Mouse (Mus musculus) limb, embryonic 10.5 days (tissue): ENCODE data around the gene Cela3b. TPM values are rescaled to one million over a fixed set of nuclear protein-coding genes. Genes with fewer than 3 reads are reported as not detected.

Source experiments
- DNase-seq: peaks from one replicate; pipeline ENCODE4 v3.0.0-alpha.2; 2017; ENCODE audit warnings: low spot score
- H3K27ac ChIP-seq: fragments of 300-500 bp; sonication (generic); 2 replicates; pipeline ENCODE4 v1.5.1; 2016; ENCODE audit warnings: mild to moderate bottlenecking
- H3K27me3 ChIP-seq: fragments of 300-500 bp; sonication (generic); 2 replicates; pipeline ENCODE4 v1.6.1; 2016; ENCODE audit warnings: low read depth, mild to moderate bottlenecking; ENCODE audit not compliant: poor library complexity, severe bottlenecking
- H3K36me3 ChIP-seq: fragments of 300-500 bp; sonication (generic); 2 replicates; pipeline ENCODE4 v1.6.1; 2016; ENCODE audit warnings: mild to moderate bottlenecking, moderate library complexity
- H3K4me1 ChIP-seq: fragments of 300-500 bp; sonication (generic); 2 replicates; pipeline ENCODE4 v1.6.1; 2016
- H3K4me3 ChIP-seq: fragments of 300-500 bp; sonication (generic); 2 replicates; pipeline ENCODE4 v1.5.1; 2016; ENCODE audit warnings: mild to moderate bottlenecking, moderate library complexity
- H3K9me3 ChIP-seq: fragments of 300-500 bp; sonication (generic); replicated peaks from 2 replicates; pipeline ENCODE4 v1.6.1; 2016; ENCODE audit warnings: mild to moderate bottlenecking
- WGBS: fragments of 180-500 bp; shearing (Covaris S2); methylation state at CpG from one replicate; pipeline ENCODE4 v1.1.7; 2016; 5-methylcytosine and 5-hydroxymethylcytosine counted together
- polyA plus RNA-seq: library from polyadenylated mRNA; unstranded; fragments of >200 nt; fragmentation: Nextera tagmentation; extraction: Ambion mirVana; gene quantifications from 2 replicates; pipeline ENCODE4 v1.2.1, GENCODE M21; 2016

Cela3b gene
- polyA plus RNA-seq, 1 experiment from 2014 or later, result not detected

DNA sequence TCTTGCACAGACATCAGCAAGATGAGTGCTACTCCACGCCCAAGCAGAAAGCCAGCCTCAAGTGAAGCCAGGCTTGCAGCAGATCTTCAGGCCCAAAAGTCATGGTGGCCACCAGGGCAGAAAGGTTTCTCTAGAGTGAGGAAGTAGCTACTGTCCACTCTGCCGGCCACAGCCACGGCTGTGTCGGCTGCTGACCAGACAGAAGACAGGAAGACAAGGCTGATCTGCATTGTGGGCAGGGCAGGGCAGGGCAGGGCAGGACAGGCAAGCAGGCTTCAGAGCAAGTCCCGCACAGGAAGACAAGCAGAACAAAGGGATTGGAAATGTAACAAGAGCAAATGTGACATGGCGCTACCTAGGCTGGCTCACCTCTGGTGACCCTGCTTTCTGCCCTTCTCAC, 56.6 kb downstream of the Cela3b start:
- H3K27me3 ChIP-seq, result no peaks in the 10 kb centered on the region
- H3K4me3 ChIP-seq, result no peak overlapping the region
- peaks cover 34% of the 10 kb centered on the region for H3K4me1 ChIP-seq
- no peak overlapping the region for H3K27ac ChIP-seq
- H3K9me3 ChIP-seq, result no peaks in the 10 kb centered on the region
- no peak for DNase-seq
- WGBS, result 46% methylated on average over 6 of the region's 6 CpGs
- H3K36me3 ChIP-seq, result no peaks in the 10 kb centered on the region

DNA sequence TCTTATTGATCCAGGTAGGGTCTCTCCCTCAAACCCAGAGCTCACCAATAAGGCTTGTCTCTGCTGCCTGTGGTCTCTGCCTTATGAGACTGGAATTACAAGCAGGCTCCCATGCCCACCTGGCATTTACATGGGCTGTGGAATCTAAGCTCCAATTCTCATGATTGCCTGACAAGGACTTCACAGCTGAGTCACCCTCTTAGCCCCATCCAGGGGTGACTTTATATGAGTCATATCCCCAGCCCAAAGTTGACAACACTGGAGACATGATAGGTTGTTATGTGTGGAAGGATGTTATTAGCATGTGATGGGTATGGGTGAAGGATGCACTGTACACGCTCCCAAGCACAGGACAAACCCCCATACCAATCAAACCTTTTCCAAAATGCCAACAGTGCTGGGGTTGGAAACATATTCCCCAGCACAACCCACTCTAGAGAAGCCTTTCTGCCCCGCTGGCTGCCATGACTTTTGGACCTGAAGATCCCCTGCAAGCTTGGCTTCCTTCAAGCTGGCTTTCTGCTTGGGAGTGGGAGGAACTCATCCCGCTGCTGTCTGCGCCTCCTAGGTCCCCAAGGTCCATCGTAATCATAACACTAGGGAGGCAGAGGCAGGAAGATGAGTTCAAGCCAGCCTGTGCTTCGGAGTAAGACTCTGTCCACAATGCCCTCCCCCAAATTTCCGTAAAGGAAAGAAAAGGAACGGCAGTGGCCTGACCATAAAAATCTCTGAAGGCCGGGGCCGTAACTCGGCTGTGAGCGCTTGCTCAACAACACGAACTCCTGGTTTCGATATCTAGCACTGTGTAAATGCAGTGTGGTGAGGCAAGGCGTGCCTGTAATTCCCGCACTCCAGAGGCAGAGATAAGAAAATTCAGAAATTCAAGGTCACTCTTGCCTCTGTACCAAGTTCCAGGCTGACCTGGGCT, 58.5 kb downstream of the Cela3b start:
- H3K4me1 ChIP-seq, result peaks cover 47% of the 10 kb centered on the region
- no peaks in the 10 kb centered on the region for H3K36me3 ChIP-seq
- no peaks in the 10 kb centered on the region for H3K27me3 ChIP-seq
- H3K9me3 ChIP-seq, result no peaks in the 10 kb centered on the region
- no peak for DNase-seq
- WGBS, result 83% methylated on average over 16 of the region's 16 CpGs
- no peak overlapping the region for H3K4me3 ChIP-seq
- H3K27ac ChIP-seq, result no peak overlapping the region

Other genes with a start within 250 kb of the Cela3b start
- gene Wnt4, start 153.1 kb downstream of the Cela3b start, polyA plus RNA-seq, result 1.3 and 1.4 TPM in 2 replicates
- 531 and 571 TPM in 2 replicates for gene Cdc42, start 72.8 kb downstream of the Cela3b start, polyA plus RNA-seq
- gene Cela3a, start 20.7 kb downstream of the Cela3b start, polyA plus RNA-seq, result not detected in 2 replicates
- gene 1700013G24Rik, start 22.7 kb upstream of the Cela3b start, polyA plus RNA-seq, result not detected in 2 replicates
- gene Hspg2, start 38.2 kb upstream of the Cela3b start, polyA plus RNA-seq, result 20.8 and 23.3 TPM in 2 replicates
- gene Ldlrad2, start 144.0 kb upstream of the Cela3b start, polyA plus RNA-seq, result not detected in 2 replicates
- 76.0 and 80.2 TPM in 2 replicates for gene Usp48, start 163.2 kb upstream of the Cela3b start, polyA plus RNA-seq
- 2.8 and 4.2 TPM in 2 replicates for gene Rap1gap, start 234.2 kb upstream of the Cela3b start, polyA plus RNA-seq